ENCODE assay signal across 17 mouse cellular contexts in the genomic region with DNA sequence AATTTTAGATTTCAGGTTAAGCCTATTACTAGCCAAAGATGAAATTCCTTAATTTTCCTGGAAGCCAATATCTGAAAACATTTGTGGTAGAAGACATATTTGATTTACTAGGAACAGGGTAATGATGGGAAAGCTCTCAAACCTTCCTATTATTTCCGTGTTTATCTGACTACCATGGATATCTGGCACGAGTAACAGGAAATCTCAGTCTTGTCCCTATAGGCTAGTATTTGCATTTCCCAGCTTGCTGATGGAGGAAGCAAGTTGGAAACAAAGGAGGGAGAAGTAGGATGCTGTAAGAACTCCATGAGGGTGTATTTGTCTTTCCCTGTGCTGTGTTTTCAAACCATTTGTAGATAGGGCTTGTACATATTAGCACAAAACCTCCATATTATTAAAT.
"Had no signal": no experiment of that assay in that cellular context is flagged by ENCODE, and none has a peak within 500 bp of the region (broad histone marks: within the 10 kb centered on the region; RNA-seq: fewer than 3 reads in every experiment).

No protein-coding gene starts in this region.

- H3K27ac ChIP-seq: kidney, postnatal 0 days; left cerebral cortex, adult 2 months; limb, embryonic 12.5 days; liver, embryonic 13.5 days; stomach, embryonic 15.5 days had no signal

- H3K27me3 ChIP-seq: limb, embryonic 12.5 days; liver, embryonic 13.5 days; stomach, embryonic 15.5 days had no signal

- H3K36me3 ChIP-seq: limb, embryonic 12.5 days; liver, embryonic 13.5 days; stomach, embryonic 15.5 days had no signal

- H3K9ac ChIP-seq: limb, embryonic 12.5 days; liver, embryonic 13.5 days; stomach, embryonic 15.5 days had no signal

- ATAC-seq: intestine, postnatal 0 days had no signal

- DNase-seq: kidney, adult 2 months; kidney, postnatal 25 days; layer of hippocampus, postnatal 36 days; liver; liver, embryonic 13.5 days; lung, adult 2 months; lung, postnatal 4 days; midbrain, embryonic 14.5 days; right cerebral cortex, postnatal 4 days; thymus, adult 18-20 months; thymus, postnatal 36 days had no signal

- H3K9me3 ChIP-seq: limb, embryonic 12.5 days; liver, embryonic 13.5 days; stomach, embryonic 15.5 days had no signal

- H3K4me2 ChIP-seq: limb, embryonic 12.5 days; liver, embryonic 13.5 days; midbrain, embryonic 11.5 days; stomach, embryonic 15.5 days had no signal

- H3K4me1 ChIP-seq: liver, embryonic 13.5 days; stomach, embryonic 15.5 days had no signal

- H3K4me3 ChIP-seq: left cerebral cortex, adult 2 months; limb, embryonic 12.5 days; liver, embryonic 13.5 days; stomach, embryonic 15.5 days had no signal
